Mouse (Mus musculus) hindbrain, embryonic 15.5 days (tissue): Measurements from ENCODE around the gene Zfp600. TPM values are rescaled to one million over a fixed set of nuclear protein-coding genes. Genes with fewer than 3 reads are reported as not detected.

Source experiments
- polyA plus RNA-seq: library from polyadenylated mRNA; unstranded; fragments of >200 nt; fragmentation: Nextera tagmentation; extraction: Ambion mirVana; gene quantifications from 2 replicates; pipeline ENCODE4 v1.2.1, GENCODE M21; 2015

Gene Zfp600
- polyA plus RNA-seq, 1 experiment from 2014 or later: not detected

Other genes with a start within 250 kb of the Zfp600 start
- gene Zfp987, start 59.5 kb upstream of the Zfp600 start, polyA plus RNA-seq: 0.18 TPM in 1 of 2 replicates, not detected in the other